Mouse (Mus musculus): ENCODE data around the gene Syn3.

The Syn3 gene

GRCm38 (mm10) chr10:86313448-86313847 is 185.2 kb downstream of the Syn3 start:
- no peak for DNase-seq (ENCODE audit: low read depth, low spot score)

- no peak for DNase-seq (ENCODE audit: low read depth, low spot score)
Observed at GRCm38 (mm10) chr10:86312976-86313375, 185.7 kb downstream of the Syn3 start.

GRCm38 (mm10) chr10:86310527-86310926 is 188.2 kb downstream of the Syn3 start:
- DNase-seq (ENCODE audit: low read depth, low spot score), result no peak

- no peak for DNase-seq (ENCODE audit: low read depth, low spot score)
Observed at GRCm38 (mm10) chr10:86307235-86307634, 191.5 kb downstream of the Syn3 start.

GRCm38 (mm10) chr10:86304583-86304982 is 194.1 kb downstream of the Syn3 start:
- DNase-seq (ENCODE audit: low read depth, low spot score), result no peak

GRCm38 (mm10) chr10:86303495-86303876 is 195.2 kb downstream of the Syn3 start:
- DNase-seq (ENCODE audit: low read depth, low spot score), result no peak

- DNase-seq (ENCODE audit: low read depth, low spot score), result peak; percentile 50
Observed at GRCm38 (mm10) chr10:86302761-86303494, 195.8 kb downstream of the Syn3 start.

GRCm38 (mm10) chr10:86302318-86302648 is 196.4 kb downstream of the Syn3 start:
- DNase-seq (ENCODE audit: low read depth, low spot score), result no peak

GRCm38 (mm10) chr10:86301593-86302317 is 196.9 kb downstream of the Syn3 start:
- no peak for DNase-seq (ENCODE audit: low read depth, low spot score)

- DNase-seq (ENCODE audit: low read depth, low spot score), result no peak
Observed at GRCm38 (mm10) chr10:86301117-86301490, 197.6 kb downstream of the Syn3 start.

GRCm38 (mm10) chr10:86300293-86301116 is 198.2 kb downstream of the Syn3 start, which contains the start of gene Timp3:
Timp3 (plus strand) TSS chr10:86300372.
- no peak for DNase-seq (ENCODE audit: low read depth, low spot score)

- no peak for DNase-seq (ENCODE audit: low read depth, low spot score)
Observed at GRCm38 (mm10) chr10:86299795-86300194, 198.9 kb downstream of the Syn3 start.

- DNase-seq (ENCODE audit: low read depth, low spot score), result no peak
Observed at GRCm38 (mm10) chr10:86298326-86298725, 200.4 kb downstream of the Syn3 start.

- no peak for DNase-seq (ENCODE audit: low read depth, low spot score)
Observed at GRCm38 (mm10) chr10:86297307-86297706, 201.4 kb downstream of the Syn3 start.

- DNase-seq (ENCODE audit: low read depth, low spot score), result peak; percentile 39
Observed at GRCm38 (mm10) chr10:86296111-86296510, 202.6 kb downstream of the Syn3 start.

GRCm38 (mm10) chr10:86295454-86296098 is 203.1 kb downstream of the Syn3 start:
- DNase-seq (ENCODE audit: low read depth, low spot score), result no peak

- DNase-seq (ENCODE audit: low read depth, low spot score), result no peak
Observed at GRCm38 (mm10) chr10:86294599-86295365, 203.9 kb downstream of the Syn3 start.

- DNase-seq (ENCODE audit: low read depth, low spot score), result no peak
Observed at GRCm38 (mm10) chr10:86293880-86294279, 204.8 kb downstream of the Syn3 start.

- no peak for DNase-seq (ENCODE audit: low read depth, low spot score)
Observed at GRCm38 (mm10) chr10:86290109-86290771, 208.5 kb downstream of the Syn3 start.

- DNase-seq (ENCODE audit: low read depth, low spot score), result no peak
Observed at GRCm38 (mm10) chr10:86286508-86286907, 212.2 kb downstream of the Syn3 start.
